Mouse (Mus musculus) CH12.LX (cell line): Measurements from ENCODE around the gene Pgpep1l. TPM values are rescaled to one million over a fixed set of nuclear protein-coding genes. Genes with fewer than 3 reads are reported as not detected.

ENCODE experiments used
- DNase-seq: peaks from one replicate; pipeline ENCODE4 v3.0.0-alpha.2; 2013; ENCODE audit errors: extremely low read depth
- H3K27ac ChIP-seq: 2 replicates; pipeline ENCODE4 v1.5.1; 2012; ENCODE audit warnings: low read depth, mild to moderate bottlenecking, control low read depth, moderate library complexity; ENCODE audit not compliant: insufficient read depth
- H3K27me3 ChIP-seq: replicated peaks from 2 replicates; pipeline ENCODE3; 2012; ENCODE audit warnings: inconsistent platforms
- H3K36me3 ChIP-seq, 2 experiments: replicated peaks in 1 of 2; 2 replicates each; pipeline versions ENCODE3 to v1.6.1; 2012; ENCODE audit warnings: inconsistent platforms in 1 of 2, low read length in 1 of 2, mild to moderate bottlenecking in 1 of 2, mixed read lengths in 1 of 2, moderate library complexity in 1 of 2; ENCODE audit not compliant: control insufficient read depth in 1 of 2, insufficient read depth in 1 of 2
- H3K4me1 ChIP-seq, 2 experiments: 2 replicates each; pipeline ENCODE4 v1.6.1; 2012; ENCODE audit warnings: inconsistent platforms in 1 of 2, moderate library complexity in 1 of 2; ENCODE audit not compliant: insufficient read depth in 2 of 2, control insufficient read depth in 1 of 2
- H3K4me2 ChIP-seq: 2 replicates; pipeline ENCODE4 v1.6.1; 2012; ENCODE audit warnings: low read depth, mild to moderate bottlenecking, control low read depth; ENCODE audit not compliant: poor library complexity, insufficient read depth, severe bottlenecking
- H3K4me3 ChIP-seq, 3 experiments: fragments of 150-350 bp in 1 of 3; sonication (generic) in 1 of 3; replicated peaks in 1 of 3; 2 replicates each; pipeline versions ENCODE3 to v1.5.1; 2011 to 2012; ENCODE audit warnings: low read depth in 2 of 3, low read length in 2 of 3, mild to moderate bottlenecking in 2 of 3, moderate library complexity in 2 of 3, control low read depth in 1 of 3, improper control_type of control experiment in 1 of 3, inconsistent platforms in 1 of 3, mixed read lengths in 1 of 3; ENCODE audit not compliant: poor library complexity in 1 of 3
- H3K79me2 ChIP-seq: replicated peaks from 2 replicates; pipeline ENCODE4 v1.6.1; 2012; ENCODE audit warnings: mild to moderate bottlenecking, moderate library complexity; ENCODE audit not compliant: control insufficient read depth, poor library complexity, insufficient read depth, severe bottlenecking; ENCODE audit errors: extremely low read depth
- H3K9ac ChIP-seq: 2 replicates; pipeline ENCODE4 v1.6.1; 2012; ENCODE audit warnings: low read depth, mild to moderate bottlenecking, control low read depth, moderate library complexity; ENCODE audit not compliant: insufficient read depth
- H3K9me3 ChIP-seq: replicated peaks from 2 replicates; pipeline ENCODE3; 2012; ENCODE audit warnings: low read length, inconsistent platforms, mixed read lengths
- E2F4 ChIP-seq: IDR thresholded peaks from 2 replicates; pipeline ENCODE4 v1.6.1; 2011; ENCODE audit warnings: low read depth, low read length, improper control_type of control experiment; ENCODE audit not compliant: insufficient replicate concordance
- ELF1 ChIP-seq: IDR thresholded peaks from 2 replicates; pipeline ENCODE4 v1.6.1; 2014; ENCODE audit warnings: low read depth, mild to moderate bottlenecking, inconsistent platforms, low read length, improper control_type of control experiment
- ETS1 ChIP-seq: conservative IDR thresholded peaks from 2 replicates; pipeline ENCODE4 v1.6.1; 2012; ENCODE audit warnings: low read depth, mild to moderate bottlenecking, inconsistent platforms, low read length, improper control_type of control experiment, moderate library complexity
- HCFC1 ChIP-seq: IDR thresholded peaks from 2 replicates; pipeline ENCODE4 v1.6.1; 2012; ENCODE audit warnings: low read depth, mild to moderate bottlenecking, inconsistent platforms, low read length, improper control_type of control experiment
- IRF4 ChIP-seq: IDR thresholded peaks from 2 replicates; pipeline ENCODE4 v1.6.1; 2014; ENCODE audit warnings: low read depth, mild to moderate bottlenecking, inconsistent platforms, low read length, improper control_type of control experiment
- JUN ChIP-seq: IDR thresholded peaks from 2 replicates; pipeline ENCODE4 v1.6.1; 2011; ENCODE audit warnings: low read depth, mild to moderate bottlenecking, low read length, improper control_type of control experiment, moderate library complexity; ENCODE audit not compliant: insufficient read depth
- JUND ChIP-seq: conservative IDR thresholded peaks from 2 replicates; pipeline ENCODE4 v1.6.1; 2011; ENCODE audit warnings: low read depth, low read length, improper control_type of control experiment
- MAFK ChIP-seq: IDR thresholded peaks from 2 replicates; pipeline ENCODE4 v1.6.1; 2011; ENCODE audit warnings: low read length, improper control_type of control experiment; ENCODE audit not compliant: insufficient replicate concordance
- MAZ ChIP-seq: IDR thresholded peaks from 2 replicates; pipeline ENCODE4 v1.6.1; 2012; ENCODE audit warnings: low read depth, mild to moderate bottlenecking, inconsistent platforms, low read length, improper control_type of control experiment, moderate library complexity
- MEF2A ChIP-seq: IDR thresholded peaks from 2 replicates; pipeline ENCODE4 v1.6.1; 2014; ENCODE audit warnings: low read depth, mild to moderate bottlenecking, inconsistent platforms, low read length, improper control_type of control experiment, borderline replicate concordance
- NELFE ChIP-seq: IDR thresholded peaks from 2 replicates; pipeline ENCODE4 v1.6.1; 2011; ENCODE audit warnings: low read depth, low read length, improper control_type of control experiment
- NRF1 ChIP-seq: IDR thresholded peaks from 2 replicates; pipeline ENCODE4 v1.6.1; 2014; ENCODE audit warnings: low read depth, mild to moderate bottlenecking, inconsistent platforms, low read length, improper control_type of control experiment, moderate library complexity
- POLR2A ChIP-seq: IDR thresholded peaks from 2 replicates; pipeline ENCODE4 v1.6.1; 2011; ENCODE audit warnings: low read depth, mild to moderate bottlenecking, improper control_type of control experiment, low read length
- RAD21 ChIP-seq: IDR thresholded peaks from 2 replicates; pipeline ENCODE4 v1.6.1; 2011; ENCODE audit warnings: low read depth, mild to moderate bottlenecking, low read length, improper control_type of control experiment, moderate library complexity
- RCOR1 ChIP-seq: conservative IDR thresholded peaks from 2 replicates; pipeline ENCODE4 v1.6.1; 2012; ENCODE audit warnings: low read depth, mild to moderate bottlenecking, inconsistent platforms, low read length, improper control_type of control experiment
- SIN3A ChIP-seq: IDR thresholded peaks from 2 replicates; pipeline ENCODE4 v1.6.1; 2012; ENCODE audit warnings: low read length, improper control_type of control experiment, inconsistent platforms
- SMC3 ChIP-seq: IDR thresholded peaks from 2 replicates; pipeline ENCODE4 v1.6.1; 2011; ENCODE audit warnings: low read depth, low read length, improper control_type of control experiment
- TCF12 ChIP-seq: IDR thresholded peaks from 2 replicates; pipeline ENCODE4 v1.6.1; 2014; ENCODE audit warnings: low read depth, mild to moderate bottlenecking, inconsistent platforms, low read length, improper control_type of control experiment
- UBTF ChIP-seq: IDR thresholded peaks from 2 replicates; pipeline ENCODE4 v1.6.1; 2012; ENCODE audit warnings: low read depth, mild to moderate bottlenecking, inconsistent platforms, low read length, improper control_type of control experiment, moderate library complexity
- USF2 ChIP-seq: conservative IDR thresholded peaks from 2 replicates; pipeline ENCODE4 v1.6.1; 2011; ENCODE audit warnings: low read depth, low read length, improper control_type of control experiment
- ZC3H11A ChIP-seq: IDR thresholded peaks from 2 replicates; pipeline ENCODE4 v1.6.1; 2012; ENCODE audit warnings: low read depth, mild to moderate bottlenecking, inconsistent platforms, low read length, improper control_type of control experiment
- ZMIZ1 ChIP-seq: IDR thresholded peaks from 2 replicates; pipeline ENCODE4 v1.6.1; 2012; ENCODE audit warnings: low read depth, mild to moderate bottlenecking, inconsistent platforms, low read length, improper control_type of control experiment
- dilution Hi-C: fragments of 300-500 bp; cut with MboI; formaldehyde crosslinking; loops from 2 replicates; pipeline ENCODE4 v1.14.3; 2020; ENCODE audit warnings: low sequenced_read_pairs; ENCODE audit not compliant: extremely low pct_unique_long_range_greater_than_20kb, extremely low pct_ligation_motif_present
- in situ Hi-C: fragments of 300-500 bp; cut with MboI; formaldehyde crosslinking; loops from 3 replicates; pipeline ENCODE4 v1.14.3; 2019; ENCODE audit warnings: low sequenced_read_pairs, low pct_ligation_motif_present, low pct_unique_long_range_greater_than_20kb, mixed read lengths
- polyA plus RNA-seq: library from polyadenylated mRNA; unstranded; fragments of >175 nt; gene quantifications from 2 replicates; pipeline ENCODE4 v1.2.1, GENCODE M21; 2012; ENCODE audit warnings: low read depth; ENCODE audit not compliant: insufficient read length
- total RNA-seq, 2 experiments: library from RNA; depleted of rRNA; stranded (reverse); fragments of 300-350 nt in 1 of 2; fragments of >200 nt in 1 of 2; gene quantifications; 2 replicates each; pipeline ENCODE4 v1.2.3; 2012 to 2014

Gene Pgpep1l
- total and polyA plus RNA-seq, 3 experiments, result not detected

GRCm38 (mm10) chr7:68272607-68273006 lies 8.6 kb upstream of the Pgpep1l start:
- dilution Hi-C loops, result no loop called here
- Histone ChIP-seq H3K4me2 (no peak overlapping the region), H3K27me3 (no peaks in the 10 kb centered on the region), H3K9ac (no peak overlapping the region), H3K4me1 (peaks cover 0 to 10% of the 10 kb centered on the region in 2 experiments; a peak in 2 of 4 replicates), H3K9me3 (no peaks in the 10 kb centered on the region), H3K27ac (no peak overlapping the region), H3K79me2 (peaks cover 15% of the 10 kb centered on the region), H3K36me3 (no peaks in the 10 kb centered on the region), H3K4me3 (no peak overlapping the region)
- in situ Hi-C loops, result no loop called here
- TF ChIP-seq RAD21 (no peak), ZMIZ1 (no peak), ELF1 (no peak), SIN3A (no peak), IRF4 (no peak)
- no peak for DNase-seq

GRCm38 (mm10) chr7:68271816-68272215 lies 7.8 kb upstream of the Pgpep1l start:
- H3K4me1 ChIP-seq, result peaks cover 0 to 10% of the 10 kb centered on the region in 2 experiments; a peak in 2 of 4 replicates
- H3K27me3 ChIP-seq, result no peaks in the 10 kb centered on the region
- H3K9ac ChIP-seq, result no peak overlapping the region
- TF ChIP-seq MEF2A (no peak), RCOR1 (no peak), NRF1 (no peak), POLR2A (no peak), NELFE (no peak), HCFC1 (no peak), E2F4 (no peak), MAFK (no peak), USF2 (no peak), MAZ (no peak)
- no peak overlapping the region for H3K27ac ChIP-seq
- in situ Hi-C loops (no loop called here), dilution Hi-C loops (no loop called here)
- H3K36me3 ChIP-seq, result no peaks in the 10 kb centered on the region
- DNase-seq, result no peak
- H3K79me2 ChIP-seq, result peaks cover 7% of the 10 kb centered on the region
- H3K4me2 ChIP-seq, result no peak overlapping the region
- no peak overlapping the region for H3K4me3 ChIP-seq
- no peaks in the 10 kb centered on the region for H3K9me3 ChIP-seq

GRCm38 (mm10) chr7:68270551-68270950 lies 6.5 kb upstream of the Pgpep1l start:
- in situ Hi-C loops, result no loop called here
- dilution Hi-C loops, result no loop called here

More at GRCm38 (mm10) chr7:68270551-68270950, 6.5 kb upstream of the Pgpep1l start:
- no peaks in the 10 kb centered on the region for H3K9me3 ChIP-seq
- no peaks in the 10 kb centered on the region for H3K36me3 ChIP-seq
- peaks cover 0 to 10% of the 10 kb centered on the region in 2 experiments; a peak in 2 of 4 replicates for H3K4me1 ChIP-seq
- H3K27ac ChIP-seq, result no peak overlapping the region
- no peak overlapping the region for H3K4me3 ChIP-seq
- no peak overlapping the region for H3K4me2 ChIP-seq
- no peak for DNase-seq
- TF ChIP-seq UBTF (no peak), NELFE (no peak), POLR2A (no peak), SMC3 (no peak), JUND (no peak), TCF12 (no peak), ZC3H11A (no peak), NRF1 (no peak), RCOR1 (no peak), RAD21 (no peak), ELF1 (no peak), USF2 (no peak), ETS1 (no peak), JUN (no peak), E2F4 (no peak)
- no peaks in the 10 kb centered on the region for H3K79me2 ChIP-seq
- no peak overlapping the region for H3K9ac ChIP-seq
- no peaks in the 10 kb centered on the region for H3K27me3 ChIP-seq
